Mouse (Mus musculus) activated CD4-positive, CD25-positive, alpha-beta regulatory T cell (primary cell): Measurements from ENCODE around the gene Nagpa. TPM values are rescaled to one million over a fixed set of nuclear protein-coding genes. Genes with fewer than 3 reads are reported as not detected.

Experiments used
- polyA plus RNA-seq, 2 experiments: library from polyadenylated mRNA; unstranded; fragments of 100-300 nt; shearing (Covaris generic); gene quantifications; one replicate each; pipeline ENCODE4 v1.2.1; 2017

Gene Nagpa
- 10 to 100 TPM; 31.1 to 42.0 TPM for polyA plus RNA-seq

GRCm38 (mm10) chr16:5203668-5204433 is at the start of gene Nagpa:
Gene Nagpa, minus strand, starts transcription at chr16:5204012.

GRCm38 (mm10) chr16:5233418-5234313 is 29.9 kb upstream of the Nagpa start, which contains the start of gene Alg1:
Gene Alg1, plus strand, starts transcription at chr16:5233621.

GRCm38 (mm10) chr16:5222140-5222539 is 18.3 kb upstream of the Nagpa start, which contains the start of gene AU021092:
Gene AU021092, minus strand, starts transcription at chr16:5222299.

DNA sequence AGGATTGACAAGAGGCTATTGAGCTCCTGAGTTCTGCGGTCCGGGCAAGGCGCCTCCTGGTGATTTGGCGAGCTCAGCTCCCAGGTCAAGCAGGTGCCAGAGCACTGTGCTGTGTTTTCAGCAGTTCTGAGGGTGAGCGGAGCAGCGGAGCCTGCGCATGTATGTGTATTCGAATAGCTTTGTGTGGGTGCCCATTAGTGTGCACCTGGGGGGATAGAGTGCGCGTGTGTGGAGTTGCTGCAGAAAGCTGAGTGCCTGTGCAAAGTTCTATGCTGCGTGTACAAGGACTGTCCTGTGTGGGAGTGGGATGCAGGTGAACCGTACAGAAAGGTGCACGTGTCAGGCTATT is 56.8 kb downstream of the Nagpa start, which contains the start of gene Sec14l5:
Gene Sec14l5 (plus strand): TSS at position 73 of the 349 bp plus-strand sequence.

Other genes with a start within 250 kb of the Nagpa start
- gene Anks3, start 239.8 kb downstream of the Nagpa start, polyA plus RNA-seq: 10 to 100 TPM; 58.9 to 64.7 TPM
- gene Sept12, start 206.2 kb downstream of the Nagpa start, polyA plus RNA-seq: under 1 TPM in 1 of 2 experiments, not detected in 1; 0.28 TPM
- not detected for gene Smim22, start 196.7 kb downstream of the Nagpa start, polyA plus RNA-seq
- 10 to 100 TPM; 16.7 to 16.9 TPM for gene Rogdi, start 190.5 kb downstream of the Nagpa start, polyA plus RNA-seq
- 100 to 1,000 TPM; 118 to 129 TPM for gene Glyr1, start 154.1 kb downstream of the Nagpa start, polyA plus RNA-seq
- gene Ubn1, start 154.0 kb downstream of the Nagpa start, polyA plus RNA-seq: 10 to 100 TPM; 40.5 to 42.3 TPM
- under 1 TPM; 0.06 to 0.39 TPM for gene Ppl, start 71.6 kb downstream of the Nagpa start, polyA plus RNA-seq
- gene Sec14l5, start 56.9 kb downstream of the Nagpa start, polyA plus RNA-seq: not detected
- gene AU021092, start 18.3 kb upstream of the Nagpa start, polyA plus RNA-seq: not detected
- gene Alg1, start 29.6 kb upstream of the Nagpa start, polyA plus RNA-seq: 10 to 100 TPM; 35.8 to 39.6 TPM
- gene Eef2kmt, start 52.0 kb upstream of the Nagpa start, polyA plus RNA-seq: 10 to 100 TPM; 33.0 to 39.1 TPM